Mouse (Mus musculus) liver, adult 2 months (tissue): ENCODE measurements at regions not wholly inside any gene's neighbourhood (a gene's known extent, or its start where the extent isn't known, plus 50 kb on each side); places are given as distances from the start of the nearest gene placed in this dataset.

Source experiments
- DNase-seq: peaks from one replicate; pipeline ENCODE4 v3.0.0-alpha.2; 2011; ENCODE audit warnings: low read depth, low spot score; ENCODE audit errors: extremely low read depth
- H3K27ac ChIP-seq: fragments of 200-500 bp; replicated peaks from 2 replicates; pipeline ENCODE4 v1.5.1; 2012; ENCODE audit warnings: low read depth, mild to moderate bottlenecking, control low read depth, inconsistent platforms, low read length; ENCODE audit not compliant: insufficient read depth
- H3K27me3 ChIP-seq: fragments of 200-500 bp; 2 replicates; pipeline ENCODE4 v1.6.1; 2012; ENCODE audit warnings: mild to moderate bottlenecking, moderate library complexity, low read length, inconsistent platforms; ENCODE audit not compliant: control insufficient read depth, insufficient read depth
- H3K36me3 ChIP-seq: fragments of 200-500 bp; 2 replicates; pipeline ENCODE4 v1.6.1; 2012; ENCODE audit warnings: low read length, inconsistent platforms; ENCODE audit not compliant: control insufficient read depth, insufficient read depth
- H3K4me1 ChIP-seq: fragments of 200-500 bp; 2 replicates; pipeline ENCODE4 v1.6.1; 2011; ENCODE audit warnings: low read length; ENCODE audit not compliant: control insufficient read depth, insufficient read depth
- H3K4me3 ChIP-seq: fragments of 200-500 bp; 2 replicates; pipeline ENCODE4 v1.5.1; 2011; ENCODE audit warnings: low read depth, mild to moderate bottlenecking, control low read depth, low read length, moderate library complexity; ENCODE audit not compliant: insufficient read depth
- H3K79me2 ChIP-seq: fragments of 200-500 bp; 2 replicates; pipeline ENCODE4 v1.6.1; 2012; ENCODE audit warnings: inconsistent platforms, mild to moderate bottlenecking, low read length, moderate library complexity; ENCODE audit not compliant: control insufficient read depth, insufficient read depth
- H3K9ac ChIP-seq: fragments of 200-500 bp; 2 replicates; pipeline ENCODE4 v1.6.1; 2012; ENCODE audit warnings: low read depth, mild to moderate bottlenecking, control low read depth, inconsistent platforms, low read length
- CTCF ChIP-seq: fragments of 200-500 bp; IDR thresholded peaks from 2 replicates; pipeline ENCODE4 v1.5.1; 2011; ENCODE audit warnings: low read depth, low read length, control low read depth
- POLR2A ChIP-seq: fragments of 200-500 bp; IDR thresholded peaks from 2 replicates; pipeline ENCODE4 v1.6.1; 2011; ENCODE audit warnings: low read length, control low read depth; ENCODE audit not compliant: insufficient read depth; ENCODE audit errors: extremely low read depth
- WGBS: fragments of 180-500 bp; shearing (Covaris S2); methylation state at CpG from one replicate; pipeline ENCODE4 v1.1.7; 2018; 5-methylcytosine and 5-hydroxymethylcytosine counted together

DNA sequence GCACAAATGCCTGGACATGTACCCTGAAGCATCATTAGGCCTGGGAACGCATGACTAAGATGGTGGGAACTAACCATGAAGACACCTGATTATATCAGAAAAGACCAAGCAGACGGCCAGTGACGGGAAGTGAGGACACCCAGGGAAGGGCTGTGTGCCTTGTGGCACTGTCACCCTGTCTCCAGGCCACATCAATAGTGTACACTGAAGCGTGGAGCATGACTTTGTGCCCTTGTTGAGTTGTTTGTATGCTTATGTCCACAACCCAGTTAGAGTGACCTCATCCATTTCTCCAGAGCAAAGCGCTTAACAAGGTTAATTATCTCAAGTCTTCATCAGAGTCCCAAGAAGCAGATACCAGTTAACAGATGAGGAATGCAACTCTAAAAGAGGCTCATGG lies 96.8 kb upstream of the Cdkn3 start:
- no peak for TF ChIP-seq CTCF
- no peak for TF ChIP-seq POLR2A
- no peak for DNase-seq
- WGBS, result 66% methylated on average over 5 of the region's 5 CpGs

DNA sequence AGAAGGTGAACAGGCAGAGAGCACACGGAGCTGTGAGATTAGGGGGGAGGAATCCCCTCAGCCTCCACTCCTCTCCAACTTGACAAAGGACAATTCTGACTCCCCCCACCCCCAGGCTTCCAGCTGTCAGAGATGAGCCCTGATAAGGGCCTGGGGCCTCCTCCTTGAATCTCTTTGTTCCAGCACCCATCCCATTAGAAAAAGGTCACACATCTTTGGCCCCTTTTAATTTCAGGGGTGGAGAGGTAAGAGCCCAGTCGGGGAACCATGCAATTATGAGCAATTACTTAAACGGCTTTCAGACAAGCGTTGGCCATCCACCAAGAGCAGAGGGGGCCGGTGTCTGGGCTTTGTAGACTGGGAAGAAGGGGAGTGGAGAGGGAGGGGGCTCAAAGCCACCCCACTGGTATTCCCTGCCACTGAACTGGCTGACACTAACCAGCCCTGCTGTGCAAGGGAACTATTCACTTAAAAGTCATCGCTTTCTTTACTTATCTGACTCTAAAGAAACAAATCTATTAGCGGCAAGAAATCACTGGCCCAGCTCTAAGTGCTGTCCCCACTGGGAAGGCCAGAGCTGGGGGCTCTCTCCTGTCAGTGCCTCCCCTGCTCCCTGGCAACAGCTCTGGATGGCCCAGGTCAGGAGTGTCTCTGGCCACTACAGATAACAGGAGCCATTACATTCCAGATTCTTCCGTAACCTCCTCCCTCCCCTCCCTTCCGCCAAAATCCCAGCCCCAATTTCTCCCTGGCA lies 98.4 kb upstream of the Cdkn3 start:
- Histone ChIP-seq H3K4me1 (no peaks in the 10 kb centered on the region), H3K79me2 (no peaks in the 10 kb centered on the region), H3K4me3 (no peak overlapping the region), H3K27me3 (no peaks in the 10 kb centered on the region), H3K36me3 (no peaks in the 10 kb centered on the region), H3K9ac (no peak overlapping the region), H3K27ac (no peak overlapping the region)
- DNase-seq, result no peak
- WGBS, result 51% methylated on average over 9 of the region's 9 CpGs
- TF ChIP-seq POLR2A, result no peak
- TF ChIP-seq CTCF, result no peak

More for the DNA sequence above, 96.8 kb upstream of the Cdkn3 start:
- Histone ChIP-seq H3K4me3 (no peak overlapping the region), H3K4me1 (no peaks in the 10 kb centered on the region), H3K79me2 (no peaks in the 10 kb centered on the region), H3K9ac (no peak overlapping the region), H3K27me3 (no peaks in the 10 kb centered on the region), H3K36me3 (no peaks in the 10 kb centered on the region), H3K27ac (no peak overlapping the region)

DNA sequence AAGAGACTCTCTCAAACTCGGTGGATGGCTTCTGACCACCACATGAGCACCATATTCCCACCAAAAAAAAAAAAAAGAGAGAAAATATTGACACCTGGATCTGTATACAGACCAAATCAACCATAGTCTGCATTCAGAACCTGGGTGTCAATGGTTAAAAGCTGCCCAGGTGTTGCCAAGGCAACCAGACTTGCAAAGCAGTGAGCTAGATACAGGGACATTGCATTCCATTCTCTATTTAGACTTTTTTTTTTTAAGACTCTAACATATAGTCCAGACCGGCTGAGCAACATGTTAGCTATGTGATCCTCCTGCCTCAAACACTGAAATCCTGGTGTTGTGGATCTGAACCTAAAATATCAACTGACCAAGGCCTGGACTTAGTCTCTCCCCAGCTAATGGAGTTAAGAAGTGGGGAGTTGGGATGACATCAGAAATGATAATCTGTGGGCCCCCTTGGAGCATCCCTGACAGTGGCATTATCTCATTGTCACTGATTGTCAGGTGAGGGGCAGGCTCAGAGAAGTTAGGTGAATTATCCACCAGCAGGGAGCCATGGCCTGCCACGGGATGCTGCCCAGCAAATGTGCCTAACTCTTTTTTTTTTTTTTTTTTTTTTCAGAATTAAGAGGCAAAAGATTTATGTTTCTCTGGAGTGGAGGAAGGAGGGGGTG lies 99.1 kb upstream of the Cdkn3 start:
- Histone ChIP-seq H3K4me3 (no peak overlapping the region), H3K4me1 (no peaks in the 10 kb centered on the region), H3K79me2 (no peaks in the 10 kb centered on the region), H3K27me3 (no peaks in the 10 kb centered on the region), H3K27ac (no peak overlapping the region), H3K36me3 (no peaks in the 10 kb centered on the region), H3K9ac (no peak overlapping the region)
- WGBS, result 86% methylated on average over 3 of the region's 3 CpGs
- no peak for DNase-seq
- TF ChIP-seq CTCF (no peak), POLR2A (no peak)

DNA sequence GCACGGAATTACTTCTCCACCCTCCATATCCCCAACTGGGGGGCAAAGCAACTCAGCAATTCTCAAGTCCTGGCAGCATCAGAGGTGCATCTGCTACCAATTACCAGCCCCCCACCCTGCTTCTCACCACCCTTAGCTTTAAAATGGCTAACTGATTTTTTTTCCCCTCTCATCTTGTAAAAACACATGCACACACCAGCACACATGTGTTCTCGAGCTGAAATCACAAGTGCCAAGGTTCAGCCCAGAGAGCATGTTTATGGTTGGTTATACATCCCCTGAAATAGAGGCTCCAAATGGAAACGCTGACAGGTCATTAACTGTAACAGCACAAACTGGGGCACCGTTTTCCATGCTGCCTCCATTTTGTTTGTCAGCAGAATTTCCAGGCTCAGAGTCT lies 101.0 kb upstream of the Cdkn3 start:
- WGBS, result 82% methylated on average over 4 of the region's 4 CpGs

DNA sequence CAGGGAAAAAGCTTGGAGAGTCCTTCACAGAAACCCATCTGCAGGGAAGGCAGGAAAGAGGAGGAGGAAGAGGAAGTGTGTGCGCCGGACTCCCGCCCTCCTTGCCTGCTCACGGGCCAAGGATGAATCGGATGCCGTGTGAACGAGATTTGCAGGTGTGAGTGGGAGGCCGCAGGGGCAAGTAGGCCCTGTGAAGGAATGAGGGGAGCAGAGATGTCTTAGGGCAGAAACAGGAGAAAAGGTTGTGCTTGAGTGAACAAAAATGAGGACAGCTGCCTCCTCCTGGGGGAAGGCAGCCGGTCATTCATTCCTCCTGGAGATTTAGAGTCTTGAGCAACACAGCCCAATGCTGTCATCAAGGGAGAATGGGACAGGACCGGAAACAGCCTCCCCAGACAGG lies 104.1 kb upstream of the Cdkn3 start:
- Histone ChIP-seq H3K4me1 (no peaks in the 10 kb centered on the region), H3K9ac (no peak overlapping the region), H3K27me3 (no peaks in the 10 kb centered on the region), H3K4me3 (no peak overlapping the region), H3K36me3 (no peaks in the 10 kb centered on the region), H3K27ac (no peak overlapping the region), H3K79me2 (no peaks in the 10 kb centered on the region)
- DNase-seq, result no peak
- TF ChIP-seq CTCF, result no peak
- no peak for TF ChIP-seq POLR2A
- WGBS, result 89% methylated on average over 10 of the region's 10 CpGs

More for the DNA sequence above, 101.0 kb upstream of the Cdkn3 start:
- Histone ChIP-seq H3K4me3 (no peak overlapping the region), H3K27me3 (no peaks in the 10 kb centered on the region), H3K9ac (no peak overlapping the region), H3K36me3 (no peaks in the 10 kb centered on the region), H3K79me2 (no peaks in the 10 kb centered on the region), H3K27ac (no peak overlapping the region), H3K4me1 (no peaks in the 10 kb centered on the region)
- DNase-seq, result no peak
- TF ChIP-seq POLR2A (no peak), CTCF (no peak)
